Mouse (Mus musculus) hindbrain, embryonic 13.5 days (tissue): ENCODE measurements around the gene Gm11444. TPM values are rescaled to one million over a fixed set of nuclear protein-coding genes. Genes with fewer than 3 reads are reported as not detected.

Experiments used
- polyA plus RNA-seq: library from polyadenylated mRNA; unstranded; fragments of >200 nt; fragmentation: Nextera tagmentation; extraction: Ambion mirVana; gene quantifications from 2 replicates; pipeline ENCODE4 v1.2.1, GENCODE M21; 2015

Gm11444 gene
- polyA plus RNA-seq, 1 experiment from 2014 or later, result not detected

Other genes starting within 250 kb of the Gm11444 start
- 1.6 and 1.7 TPM in 2 replicates for gene Tbx2, start 17.8 kb downstream of the Gm11444 start, polyA plus RNA-seq
- 0.34 TPM in 2 replicates for gene Tbx4, start 36.1 kb upstream of the Gm11444 start, polyA plus RNA-seq